Mouse (Mus musculus) bone marrow macrophage, adult 2 months (primary cell): ENCODE results near the gene Ccdc114. TPM values are rescaled to one million over a fixed set of nuclear protein-coding genes. Genes with fewer than 3 reads are reported as not detected.
A peak's percentile ranks its signal among the peaks of the same experiment; 100 is the strongest.

ENCODE experiments used
- H3K27ac ChIP-seq: 2 replicates; pipeline ENCODE4 v1.5.1; 2012; ENCODE audit warnings: low read depth, low read length; ENCODE audit not compliant: insufficient read depth
- H3K4me1 ChIP-seq: 2 replicates; pipeline ENCODE4 v1.6.1; 2012; ENCODE audit warnings: low read length; ENCODE audit not compliant: control insufficient read depth, insufficient read depth
- H3K4me3 ChIP-seq: 2 replicates; pipeline ENCODE4 v1.5.1; 2012; ENCODE audit warnings: mild to moderate bottlenecking, low read length, moderate library complexity; ENCODE audit not compliant: insufficient read depth
- CTCF ChIP-seq: IDR thresholded peaks from 2 replicates; pipeline ENCODE4 v1.5.1; 2012; ENCODE audit warnings: low read depth, mild to moderate bottlenecking, low read length, moderate library complexity
- POLR2A ChIP-seq: IDR thresholded peaks from 2 replicates; pipeline ENCODE4 v1.6.1; 2012; ENCODE audit warnings: mild to moderate bottlenecking, low read depth, low read length, borderline replicate concordance
- polyA plus RNA-seq: library from polyadenylated mRNA; stranded (reverse); fragments of >200 nt; gene quantifications from 2 replicates; pipeline ENCODE4 v1.2.4, GENCODE M21; 2012; ENCODE audit not compliant: missing spikeins, insufficient read depth, insufficient read length

Gene Ccdc114
- polyA plus RNA-seq, 1 experiment = 3.9 TPM

GRCm38 (mm10) chr7:45901562-45901961 lies 22.3 kb upstream of the Ccdc114 start:
- TF ChIP-seq CTCF (no peak), POLR2A (no peak)
- H3K4me1 ChIP-seq = 0 out of 2 replicates have a peak, but pooled peaks cover 3% of the 10 kb centered on the region

DNA sequence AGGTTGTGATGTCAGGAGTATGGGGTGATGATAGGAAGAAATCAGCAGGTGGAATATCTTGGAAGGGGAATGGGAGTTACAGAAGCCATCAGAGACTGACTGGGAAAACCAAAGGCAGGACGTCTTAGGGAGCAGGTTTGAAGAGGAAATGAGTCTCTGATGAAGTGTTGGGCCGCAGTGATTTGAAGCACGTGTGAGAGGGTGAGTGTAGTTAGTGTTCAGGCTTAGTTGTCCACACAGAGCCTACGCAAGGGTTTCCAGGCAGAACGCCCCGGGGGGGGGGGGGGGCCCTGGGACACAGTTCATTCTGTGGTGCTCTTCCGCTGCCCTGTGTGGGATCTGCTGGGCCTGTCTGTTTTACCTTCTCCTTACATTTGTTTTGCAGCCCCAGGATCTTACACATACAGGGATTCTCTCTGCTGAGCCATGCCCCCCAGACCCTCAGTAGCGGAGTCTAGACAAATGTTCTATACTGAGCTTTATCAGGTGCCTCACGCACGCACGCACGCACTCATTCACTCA lies 21.3 kb upstream of the Ccdc114 start:
- Histone ChIP-seq H3K27ac (no peak overlapping the region), H3K4me1 (0 out of 2 replicates have a peak, but pooled peaks cover 3% of the 10 kb centered on the region), H3K4me3 (no peak overlapping the region)
- no peak for TF ChIP-seq CTCF
- no peak for TF ChIP-seq POLR2A

More at GRCm38 (mm10) chr7:45901562-45901961, 22.3 kb upstream of the Ccdc114 start:
- H3K27ac ChIP-seq = no peak overlapping the region
- no peak overlapping the region for H3K4me3 ChIP-seq

GRCm38 (mm10) chr7:45906622-45907021 lies 17.2 kb upstream of the Ccdc114 start:
- TF ChIP-seq POLR2A = no peak
- TF ChIP-seq CTCF = no peak
- no peak overlapping the region for H3K27ac ChIP-seq
- H3K4me3 ChIP-seq = no peak overlapping the region
- peaks cover 21% of the 10 kb centered on the region for H3K4me1 ChIP-seq

DNA sequence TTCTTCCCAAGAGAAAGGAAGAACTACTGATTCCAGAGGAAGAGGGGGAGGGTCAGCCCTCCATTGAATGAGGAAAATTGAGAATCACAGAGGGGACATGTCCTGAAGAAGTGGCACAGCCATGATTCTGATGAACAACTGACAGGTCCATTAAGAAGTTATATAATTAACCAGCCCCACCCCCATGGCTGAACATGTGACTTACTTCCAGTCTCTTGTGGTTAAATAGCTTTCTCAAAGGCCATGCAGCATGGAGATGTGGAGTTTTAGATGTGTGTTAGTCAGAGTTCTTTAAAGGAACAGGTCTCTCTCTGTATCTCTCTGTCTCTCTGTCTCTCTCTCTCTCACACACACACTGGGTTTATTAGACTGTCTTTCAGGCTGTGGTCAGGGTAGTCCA lies 15.5 kb upstream of the Ccdc114 start:
- Histone ChIP-seq H3K4me1 (peaks cover 21% of the 10 kb centered on the region), H3K27ac (peak overlapping the region; percentile 35; the same call in 1 of the 2 replicates), H3K4me3 (no peak overlapping the region)
- TF ChIP-seq CTCF (no peak), POLR2A (no peak)

GRCm38 (mm10) chr7:45909145-45909544 lies 14.7 kb upstream of the Ccdc114 start:
- no peak for TF ChIP-seq CTCF
- TF ChIP-seq POLR2A = no peak
- Histone ChIP-seq H3K4me1 (peaks cover 21% of the 10 kb centered on the region), H3K27ac (no peak overlapping the region), H3K4me3 (no peak overlapping the region)

- no peak overlapping the region for H3K27ac ChIP-seq
- H3K4me3 ChIP-seq = no peak overlapping the region
- H3K4me1 ChIP-seq = peaks cover 19% of the 10 kb centered on the region
- TF ChIP-seq CTCF = no peak
- no peak for TF ChIP-seq POLR2A
Measured at GRCm38 (mm10) chr7:45914067-45914466, 9.8 kb upstream of the Ccdc114 start.

DNA sequence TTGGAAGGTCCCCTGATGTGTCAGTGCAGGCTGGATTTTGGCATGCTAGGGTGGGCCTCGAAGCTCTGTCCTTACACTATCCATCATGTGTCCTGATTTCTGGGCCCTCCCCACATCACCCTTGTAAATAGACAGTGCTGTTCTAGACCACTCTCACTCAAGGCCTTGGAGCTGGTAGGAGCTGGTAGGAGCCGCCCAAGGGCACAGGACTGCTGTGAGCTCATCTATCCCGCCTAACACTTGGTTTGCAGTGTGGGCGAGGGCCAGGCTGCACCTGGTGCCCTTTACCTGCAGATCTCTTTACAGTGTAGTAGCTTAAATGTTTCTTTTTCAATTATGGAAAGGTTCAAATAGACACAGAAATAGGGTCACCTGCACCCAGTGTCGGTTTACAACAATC lies 8.9 kb upstream of the Ccdc114 start:
- H3K4me1 ChIP-seq = peaks cover 12% of the 10 kb centered on the region
- TF ChIP-seq CTCF (no peak), POLR2A (no peak)
- H3K4me3 ChIP-seq = no peak overlapping the region
- no peak overlapping the region for H3K27ac ChIP-seq

GRCm38 (mm10) chr7:45916056-45917003 lies 7.5 kb upstream of the Ccdc114 start:
- TF ChIP-seq POLR2A (no peak), CTCF (no peak)
- H3K27ac ChIP-seq = no peak overlapping the region
- H3K4me1 ChIP-seq = peaks cover 12% of the 10 kb centered on the region
- no peak overlapping the region for H3K4me3 ChIP-seq

GRCm38 (mm10) chr7:45917004-45917704 lies 6.7 kb upstream of the Ccdc114 start:
- TF ChIP-seq POLR2A = no peak
- TF ChIP-seq CTCF = no peak
- Histone ChIP-seq H3K4me3 (no peak overlapping the region), H3K27ac (no peak overlapping the region), H3K4me1 (peaks cover 20% of the 10 kb centered on the region)

GRCm38 (mm10) chr7:45917926-45918325 lies 5.9 kb upstream of the Ccdc114 start:
- no peak overlapping the region for H3K27ac ChIP-seq
- TF ChIP-seq CTCF = no peak
- no peak for TF ChIP-seq POLR2A
- peaks cover 26% of the 10 kb centered on the region for H3K4me1 ChIP-seq
- no peak overlapping the region for H3K4me3 ChIP-seq
